Mouse (Mus musculus): ENCODE results near the gene Cpsf4l. TPM values are rescaled to one million over a fixed set of nuclear protein-coding genes. Genes with fewer than 3 reads are reported as not detected.

Gene Cpsf4l
- total RNA-seq (2014; fragmentation: Nextera tagmentation) (not detected in 2 replicates), total RNA-seq (2017) (not detected in 2 replicates), polyA plus RNA-seq (2012) (not detected in 2 replicates)

DNA sequence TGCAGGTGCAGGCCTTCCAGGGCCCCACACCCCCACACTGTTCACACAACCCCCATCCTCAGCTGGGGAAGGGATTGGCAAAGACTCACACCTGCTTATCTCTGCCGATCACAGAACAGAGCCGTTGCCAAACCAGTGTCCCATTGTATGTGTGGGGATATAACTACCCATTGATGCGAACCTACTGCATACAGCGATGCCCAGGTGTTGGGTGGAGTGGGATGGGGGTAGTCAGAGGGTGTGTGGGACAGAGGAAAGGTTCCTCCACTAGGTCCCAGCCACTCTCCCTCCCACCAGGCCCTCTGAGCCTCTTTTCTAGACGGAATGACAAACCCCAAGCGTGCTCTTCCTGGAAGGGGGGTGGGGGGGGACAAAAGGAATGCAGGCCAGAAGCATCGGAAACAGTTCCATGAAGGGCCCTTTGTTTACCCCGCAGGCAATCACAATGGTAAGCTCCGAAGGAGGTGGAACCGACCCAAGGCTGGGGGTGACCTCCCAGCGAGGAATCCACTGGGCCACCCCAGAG lies at the start of gene Cpsf4l:
Cpsf4l (minus strand) TSS at position 287 of the 526 bp plus-strand sequence.
- ATAC-seq (ENCODE audit: extremely low read depth, insufficient number of reproducible peaks, low FRiP score, poor library complexity, severe bottlenecking) (no peak), DNase-seq (ENCODE audit: low spot score) (no peak)
- Histone ChIP-seq H3K4me3 (ENCODE audit: low read depth, low read length) (no peak within 1 kb of the TSS), H3K9me3 (replicated peaks) (no peaks in the 10 kb centered on the region), H3K36me3 (replicated peaks) (no peaks in the 10 kb centered on the region), H3K4me1 (ENCODE audit: insufficient read depth, low read depth, low read length) (no peaks in the 10 kb centered on the region), H3K27me3 (ENCODE audit: insufficient read depth, low read length) (no peaks in the 10 kb centered on the region)
- no peak for TF ChIP-seq TAL1 (conservative IDR thresholded peaks at IDR 0.05; ENCODE audit: low read depth, low read length)
- no peak for TF ChIP-seq GATA2 (IDR thresholded peaks at IDR 0.05; ENCODE audit: borderline replicate concordance, low read depth, low read length)
- TF ChIP-seq POLR2AphosphoS5 (IDR thresholded peaks at IDR 0.05; ENCODE audit: insufficient replicate concordance, low read depth, low read length), result no peak

DNA sequence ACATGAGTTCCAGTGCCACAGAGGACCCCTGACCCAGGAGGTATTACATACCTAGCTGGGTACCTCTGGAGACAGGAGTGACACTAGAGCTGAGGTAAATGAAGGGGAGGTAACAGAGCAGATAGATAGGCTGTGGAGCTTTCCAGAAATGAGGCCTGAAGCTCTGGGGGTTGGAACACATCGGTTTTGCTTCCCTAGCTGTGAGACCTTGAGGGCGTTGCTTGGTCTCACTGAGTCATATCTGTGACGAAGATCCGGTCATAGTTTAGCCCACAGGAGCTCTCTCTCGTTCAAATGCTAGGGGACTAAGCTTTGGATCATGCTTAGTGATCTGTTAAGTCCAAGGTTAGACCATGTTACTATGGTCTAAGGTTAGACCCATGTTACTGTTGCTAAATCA lies 49.0 kb upstream of the Cpsf4l start:
- peaks cover 2% of the 10 kb centered on the region for H3K36me3 ChIP-seq (replicated peaks)
- H3K4me1 ChIP-seq (ENCODE audit: insufficient read depth, low read depth, low read length), result peaks cover 13% of the 10 kb centered on the region
- no peaks in the 10 kb centered on the region for H3K27me3 ChIP-seq (ENCODE audit: insufficient read depth, low read length)
- H3K4me3 ChIP-seq (ENCODE audit: low read depth, low read length), result no peak overlapping the region
- ATAC-seq (ENCODE audit: extremely low read depth, insufficient number of reproducible peaks, low FRiP score, poor library complexity, severe bottlenecking), result no peak
- TF ChIP-seq TAL1 (conservative IDR thresholded peaks at IDR 0.05; ENCODE audit: low read depth, low read length), result no peak
- H3K9me3 ChIP-seq (replicated peaks), result no peaks in the 10 kb centered on the region
- no peak for DNase-seq (ENCODE audit: low spot score)

GRCm38 (mm10) chr11:113756578-113756977 lies 46.8 kb upstream of the Cpsf4l start:
- Histone ChIP-seq H3K36me3 (replicated peaks) (peaks cover 2% of the 10 kb centered on the region), H3K4me3 (ENCODE audit: low read depth, low read length) (no peak overlapping the region), H3K27me3 (ENCODE audit: insufficient read depth, low read length) (no peaks in the 10 kb centered on the region), H3K4me1 (ENCODE audit: insufficient read depth, low read depth, low read length) (peaks cover 9% of the 10 kb centered on the region), H3K9me3 (replicated peaks) (no peaks in the 10 kb centered on the region)
- DNase-seq (ENCODE audit: low spot score), result no peak
- TF ChIP-seq CTCF (IDR thresholded peaks at IDR 0.05; ENCODE audit: low read depth, low read length) (no peak), TAL1 (conservative IDR thresholded peaks at IDR 0.05; ENCODE audit: low read depth, low read length) (no peak), GATA1 (IDR thresholded peaks at IDR 0.05; ENCODE audit: borderline replicate concordance, low read length) (no peak), GATA2 (IDR thresholded peaks at IDR 0.05; ENCODE audit: borderline replicate concordance, low read depth, low read length) (no peak), POLR2AphosphoS5 (IDR thresholded peaks at IDR 0.05; ENCODE audit: insufficient replicate concordance, low read depth, low read length) (no peak)
- ATAC-seq (ENCODE audit: extremely low read depth, insufficient number of reproducible peaks, low FRiP score, poor library complexity, severe bottlenecking), result no peak

GRCm38 (mm10) chr11:113755878-113756277 lies 46.1 kb upstream of the Cpsf4l start:
- DNase-seq (ENCODE audit: low spot score), result no peak
- Histone ChIP-seq H3K4me1 (ENCODE audit: insufficient read depth, low read depth, low read length) (peaks cover 9% of the 10 kb centered on the region), H3K9me3 (replicated peaks) (no peaks in the 10 kb centered on the region), H3K27me3 (ENCODE audit: insufficient read depth, low read length) (no peaks in the 10 kb centered on the region), H3K36me3 (replicated peaks) (peaks cover 2% of the 10 kb centered on the region), H3K4me3 (ENCODE audit: low read depth, low read length) (no peak overlapping the region)
- ATAC-seq (ENCODE audit: extremely low read depth, insufficient number of reproducible peaks, low FRiP score, poor library complexity, severe bottlenecking), result no peak
- no peak for TF ChIP-seq GATA2 (IDR thresholded peaks at IDR 0.05; ENCODE audit: borderline replicate concordance, low read depth, low read length)
- no peak for TF ChIP-seq POLR2AphosphoS5 (IDR thresholded peaks at IDR 0.05; ENCODE audit: insufficient replicate concordance, low read depth, low read length)
- TF ChIP-seq GATA1 (IDR thresholded peaks at IDR 0.05; ENCODE audit: borderline replicate concordance, low read length), result no peak
- no peak for TF ChIP-seq CTCF (IDR thresholded peaks at IDR 0.05; ENCODE audit: low read depth, low read length)
- no peak for TF ChIP-seq TAL1 (conservative IDR thresholded peaks at IDR 0.05; ENCODE audit: low read depth, low read length)

- TF ChIP-seq POLR2AphosphoS5 (IDR thresholded peaks at IDR 0.05; ENCODE audit: insufficient replicate concordance, low read depth, low read length), result no peak
- TF ChIP-seq TAL1 (conservative IDR thresholded peaks at IDR 0.05; ENCODE audit: low read depth, low read length), result no peak
- no peak for TF ChIP-seq GATA1 (IDR thresholded peaks at IDR 0.05; ENCODE audit: borderline replicate concordance, low read length)
- TF ChIP-seq GATA2 (IDR thresholded peaks at IDR 0.05; ENCODE audit: borderline replicate concordance, low read depth, low read length), result no peak
- no peak for TF ChIP-seq CTCF (IDR thresholded peaks at IDR 0.05; ENCODE audit: low read depth, low read length)
- ATAC-seq (ENCODE audit: extremely low read depth, insufficient number of reproducible peaks, low FRiP score, poor library complexity, severe bottlenecking) (no peak), DNase-seq (ENCODE audit: low spot score) (no peak)
- H3K27me3 ChIP-seq (ENCODE audit: insufficient read depth, low read length), result no peaks in the 10 kb centered on the region
- peaks cover 18% of the 10 kb centered on the region for H3K4me1 ChIP-seq (ENCODE audit: insufficient read depth, low read depth, low read length)
- H3K36me3 ChIP-seq (replicated peaks), result peaks cover 2% of the 10 kb centered on the region
- no peaks in the 10 kb centered on the region for H3K9me3 ChIP-seq (replicated peaks)
- H3K4me3 ChIP-seq (ENCODE audit: low read depth, low read length), result no peak overlapping the region
Observed at GRCm38 (mm10) chr11:113754845-113755244, 45.0 kb upstream of the Cpsf4l start.

DNA sequence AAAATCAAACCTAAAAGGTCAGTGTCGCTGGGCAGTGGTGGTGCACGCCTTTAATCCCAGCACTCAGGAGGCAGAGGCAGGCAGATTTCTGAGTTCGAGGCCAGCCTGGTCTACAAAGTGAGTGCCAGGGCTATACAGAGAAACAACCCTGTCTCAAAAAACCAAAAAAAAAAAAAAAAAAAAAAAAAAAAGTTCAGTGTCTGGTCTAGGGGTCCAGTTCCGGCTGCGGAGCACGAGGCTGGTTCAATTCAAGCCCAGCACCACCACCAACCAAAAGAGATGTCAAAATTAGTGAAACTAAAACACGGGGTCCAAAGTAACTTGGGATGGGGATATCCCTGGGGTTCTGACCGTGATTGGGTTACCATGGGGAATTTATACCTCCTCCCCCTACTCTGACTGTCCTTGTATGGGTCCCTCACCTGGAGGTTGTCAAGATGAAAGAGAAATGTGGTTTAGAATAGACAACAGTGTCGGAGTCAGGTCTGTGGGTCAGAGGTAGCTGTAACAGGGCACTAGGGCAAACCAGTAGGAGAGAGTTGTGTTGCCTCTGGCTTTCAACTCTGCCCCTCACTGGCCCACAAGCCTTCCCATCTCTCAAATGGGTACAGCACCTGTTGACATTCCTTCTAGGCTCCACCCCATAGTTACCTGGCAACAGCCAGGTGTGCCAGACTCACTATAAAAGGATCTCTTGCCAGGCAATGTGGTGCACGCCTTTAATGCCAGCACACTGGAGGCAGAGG lies 43.0 kb upstream of the Cpsf4l start:
- Histone ChIP-seq H3K4me3 (ENCODE audit: low read depth, low read length) (peak overlapping the region; percentile 77), H3K4me1 (ENCODE audit: insufficient read depth, low read depth, low read length) (peaks cover 38% of the 10 kb centered on the region), H3K27me3 (ENCODE audit: insufficient read depth, low read length) (no peaks in the 10 kb centered on the region), H3K9me3 (replicated peaks) (no peaks in the 10 kb centered on the region), H3K36me3 (replicated peaks) (peaks cover 17% of the 10 kb centered on the region)
- no peak for TF ChIP-seq TAL1 (conservative IDR thresholded peaks at IDR 0.05; ENCODE audit: low read depth, low read length)
- no peak for TF ChIP-seq GATA2 (IDR thresholded peaks at IDR 0.05; ENCODE audit: borderline replicate concordance, low read depth, low read length)
- no peak for TF ChIP-seq GATA1 (IDR thresholded peaks at IDR 0.05; ENCODE audit: borderline replicate concordance, low read length)
- TF ChIP-seq POLR2AphosphoS5 (IDR thresholded peaks at IDR 0.05; ENCODE audit: insufficient replicate concordance, low read depth, low read length), result no peak
- TF ChIP-seq CTCF (IDR thresholded peaks at IDR 0.05; ENCODE audit: low read depth, low read length), result no peak
- no peak for DNase-seq (ENCODE audit: low spot score)
- ATAC-seq (ENCODE audit: extremely low read depth, insufficient number of reproducible peaks, low FRiP score, poor library complexity, severe bottlenecking), result no peak
